Mouse (Mus musculus): ENCODE measurements at regions not wholly inside any gene's neighbourhood (a gene's known extent, or its start where the extent isn't known, plus 50 kb on each side); places are given as distances from the start of the nearest gene placed in this dataset.

- TF ChIP-seq CTCF (IDR thresholded peaks at IDR 0.05; ENCODE audit: low read depth): no peak
- TF ChIP-seq EP300 (IDR thresholded peaks at IDR 0.05; ENCODE audit: low read depth): no peak
Measured at GRCm38 (mm10) chr8:96128329-96128728, 240.0 kb upstream of the Got2 start.
